Mouse (Mus musculus) hindbrain, embryonic 16.5 days (tissue): ENCODE data around the gene Cramp1l. TPM values are rescaled to one million over a fixed set of nuclear protein-coding genes. Genes with fewer than 3 reads are reported as not detected.

Source experiments
- ATAC-seq: fragments of 200-750 bp; cut with Nextera tagmentation; 2 replicates; pipeline ENCODE4 v1.8.0; 2017; ENCODE audit warnings: moderate TSS enrichment, moderate library complexity
- H3K27ac ChIP-seq: fragments of 300-500 bp; sonication (generic); 2 replicates; pipeline ENCODE4 v1.5.1; 2014; ENCODE audit warnings: low read depth, mild to moderate bottlenecking, control low read depth, low read length, moderate library complexity
- H3K27me3 ChIP-seq: fragments of 300-500 bp; sonication (generic); replicated peaks from 2 replicates; pipeline ENCODE4 v1.6.1; 2014; ENCODE audit warnings: low read length; ENCODE audit not compliant: control insufficient read depth, insufficient read depth
- H3K36me3 ChIP-seq: fragments of 300-500 bp; sonication (generic); 2 replicates; pipeline ENCODE4 v1.6.1; 2014; ENCODE audit warnings: mild to moderate bottlenecking, low read length, moderate library complexity, mixed read lengths; ENCODE audit not compliant: control insufficient read depth, insufficient read depth
- H3K4me1 ChIP-seq: fragments of 300-500 bp; sonication (generic); 2 replicates; pipeline ENCODE4 v1.6.1; 2014; ENCODE audit warnings: low read depth, low read length; ENCODE audit not compliant: control insufficient read depth, insufficient read depth
- H3K4me2 ChIP-seq: fragments of 300-500 bp; sonication (generic); 2 replicates; pipeline ENCODE4 v1.6.1; 2014; ENCODE audit warnings: mild to moderate bottlenecking, low read length, control low read depth, moderate library complexity
- H3K4me3 ChIP-seq: fragments of 300-500 bp; sonication (generic); 2 replicates; pipeline ENCODE4 v1.5.1; 2014; ENCODE audit warnings: mild to moderate bottlenecking, low read length, control low read depth, moderate library complexity
- H3K9ac ChIP-seq: fragments of 300-500 bp; sonication (generic); 2 replicates; pipeline ENCODE4 v1.6.1; 2014; ENCODE audit warnings: low read depth, mild to moderate bottlenecking, control low read depth, low read length, moderate library complexity
- H3K9me3 ChIP-seq: fragments of 300-500 bp; sonication (generic); 2 replicates; pipeline ENCODE4 v1.6.1; 2014; ENCODE audit warnings: mild to moderate bottlenecking, low read length, moderate library complexity; ENCODE audit not compliant: control insufficient read depth
- polyA plus RNA-seq: library from polyadenylated mRNA; unstranded; fragments of >200 nt; fragmentation: Nextera tagmentation; extraction: Ambion mirVana; gene quantifications from 2 replicates; pipeline ENCODE4 v1.2.1, GENCODE M21; 2015

Gene Cramp1l
- polyA plus RNA-seq, 1 experiment from 2014 or later = 4.0 TPM

- H3K36me3 ChIP-seq = peaks cover 77% of the 10 kb centered on the region
- no peak for ATAC-seq
- no peak overlapping the region for H3K9ac ChIP-seq
- no peaks in the 10 kb centered on the region for H3K27me3 ChIP-seq
- H3K27ac ChIP-seq = no peak overlapping the region
- no peak overlapping the region for H3K4me3 ChIP-seq
- no peaks in the 10 kb centered on the region for H3K4me1 ChIP-seq
- no peak overlapping the region for H3K4me2 ChIP-seq
- H3K9me3 ChIP-seq = no peaks in the 10 kb centered on the region
Observed at GRCm38 (mm10) chr17:24913984-24914383, 101.6 kb downstream of the Cramp1l start.

Other genes with a start within 250 kb of the Cramp1l start
- gene Meiob, start 211.5 kb downstream of the Cramp1l start, polyA plus RNA-seq = not detected in 2 replicates
- gene Hagh, start 175.6 kb downstream of the Cramp1l start, polyA plus RNA-seq = 71.4 and 86.9 TPM in 2 replicates
- gene Fahd1, start 165.4 kb downstream of the Cramp1l start, polyA plus RNA-seq = 23.1 and 28.8 TPM in 2 replicates
- gene Igfals, start 149.8 kb downstream of the Cramp1l start, polyA plus RNA-seq = 0.15 TPM in 1 of 2 replicates, not detected in the other
- 64.1 and 65.7 TPM in 2 replicates for gene Nubp2, start 129.4 kb downstream of the Cramp1l start, polyA plus RNA-seq
- 88.2 and 90.4 TPM in 2 replicates for gene Spsb3, start 129.1 kb downstream of the Cramp1l start, polyA plus RNA-seq
- gene Eme2, start 120.7 kb downstream of the Cramp1l start, polyA plus RNA-seq = 30.1 and 30.2 TPM in 2 replicates
- 85.3 and 89.0 TPM in 2 replicates for gene Mrps34, start 120.7 kb downstream of the Cramp1l start, polyA plus RNA-seq
- 88.2 and 99.9 TPM in 2 replicates for gene Nme3, start 119.3 kb downstream of the Cramp1l start, polyA plus RNA-seq
- 90.0 and 102 TPM in 2 replicates for gene Mapk8ip3, start 78.8 kb downstream of the Cramp1l start, polyA plus RNA-seq
- gene Jpt2, start 55.1 kb downstream of the Cramp1l start, polyA plus RNA-seq = 82.9 and 97.9 TPM in 2 replicates
- 17.1 and 20.8 TPM in 2 replicates for gene Ift140, start 297 bp upstream of the Cramp1l start, polyA plus RNA-seq
- gene Tmem204, start 67.8 kb upstream of the Cramp1l start, polyA plus RNA-seq = 13.8 and 14.1 TPM in 2 replicates
- gene Telo2, start 100.2 kb upstream of the Cramp1l start, polyA plus RNA-seq = 54.6 and 60.8 TPM in 2 replicates
- 0.49 TPM in 1 of 2 replicates, not detected in the other for gene Ptx4, start 105.0 kb upstream of the Cramp1l start, polyA plus RNA-seq
- gene Clcn7, start 117.6 kb upstream of the Cramp1l start, polyA plus RNA-seq = 28.9 and 34.3 TPM in 2 replicates
- gene Ccdc154, start 146.7 kb upstream of the Cramp1l start, polyA plus RNA-seq = not detected in 2 replicates
- not detected in 2 replicates for gene Gm38655, start 159.7 kb upstream of the Cramp1l start, polyA plus RNA-seq
- gene BC003965, start 168.8 kb upstream of the Cramp1l start, polyA plus RNA-seq = 33.8 and 34.1 TPM in 2 replicates
- 16.0 and 17.6 TPM in 2 replicates for gene Unkl, start 172.6 kb upstream of the Cramp1l start, polyA plus RNA-seq
- gene Gnptg, start 224.3 kb upstream of the Cramp1l start, polyA plus RNA-seq = 110 and 114 TPM in 2 replicates
- 57.4 and 58.2 TPM in 2 replicates for gene Tsr3, start 224.4 kb upstream of the Cramp1l start, polyA plus RNA-seq
- 23.4 and 26.0 TPM in 2 replicates for gene Baiap3, start 240.6 kb upstream of the Cramp1l start, polyA plus RNA-seq